In the genomic region with DNA sequence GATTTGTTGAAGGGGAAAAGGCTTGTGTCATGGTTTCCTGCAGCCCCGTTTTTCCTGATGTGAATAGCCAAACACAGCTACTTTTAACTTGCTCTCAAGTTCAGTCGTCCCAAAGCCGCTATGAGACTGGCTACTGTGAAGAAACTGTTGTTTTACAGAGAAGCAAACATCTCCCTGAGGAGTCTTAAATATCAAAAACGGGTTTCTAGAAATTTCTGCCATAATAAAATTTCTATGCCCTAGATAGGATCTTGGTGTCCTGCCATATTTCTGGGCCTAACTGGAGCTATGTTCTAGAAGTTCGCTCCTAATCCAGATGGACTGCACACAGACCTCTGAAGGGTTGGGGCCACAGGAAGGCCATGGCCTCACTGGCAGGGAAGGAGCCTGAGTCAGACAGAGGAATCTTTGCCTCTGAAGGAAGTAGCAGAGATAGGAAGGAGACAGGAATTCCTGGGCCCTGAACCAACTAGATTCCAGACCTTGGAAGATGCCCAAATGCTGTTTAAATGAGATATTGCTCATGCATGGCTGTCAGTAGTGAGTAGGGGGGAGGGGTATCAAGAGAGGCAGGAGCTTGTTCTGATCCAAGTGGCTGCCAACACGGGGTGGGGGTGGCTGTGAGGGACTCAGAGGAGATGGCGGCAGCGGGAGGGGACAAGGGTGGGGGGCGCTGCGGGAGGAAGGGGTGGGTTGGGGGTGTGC, we compare ENCODE assay signal across 8 mouse cellular contexts. TPM values are rescaled to one million over a fixed set of nuclear protein-coding genes. Genes with fewer than 3 reads are reported as not detected.
DNase-seq lines count a peak whose midpoint lies in the region; ATAC-seq and TF ChIP-seq lines count a peak whose summit lies in the region.

No protein-coding gene starts in this region.

- no peak overlapping the region for H3ac ChIP-seq in myocyte (ENCODE audit: control insufficient read depth, insufficient read length)

- TF ChIP-seq POLR2A in liver, adult 2 months (IDR thresholded peaks at IDR 0.05; ENCODE audit: extremely low read depth, insufficient read depth, low read length): no peak
- no peak for TF ChIP-seq POLR2A in myocyte (IDR thresholded peaks at IDR 0.05; ENCODE audit: insufficient read length, low read depth)

- no peak overlapping the region for H3K4me2 ChIP-seq in hindbrain, embryonic 15.5 days
- peak overlapping the region; percentile 87 for H3K4me2 ChIP-seq in myocyte (ENCODE audit: low read depth)

- DNase-seq in right cerebral cortex, postnatal 4 days: peak; percentile 47
- no peak for DNase-seq in right cerebral cortex, postnatal 14 days
- DNase-seq in gastrocnemius, adult 2 months: peak; percentile 74
- DNase-seq in liver, adult 2 months (ENCODE audit: extremely low read depth, low read depth, low spot score): peak; percentile 61
- no peak for DNase-seq in thymus, postnatal 36 days
- no peak for DNase-seq in cerebellum, adult 11 months

- peak; percentile 65 for ATAC-seq in hindbrain, embryonic 15.5 days (ENCODE audit: low FRiP score, low read depth)

- peak overlapping the region; percentile 80 for H3K27ac ChIP-seq in gastrocnemius, adult 2 months
- H3K27ac ChIP-seq in hindbrain, embryonic 15.5 days (replicated peaks): peak overlapping the region; percentile 84
- no peak overlapping the region for H3K27ac ChIP-seq in liver, adult 2 months (replicated peaks; ENCODE audit: insufficient read depth, low read depth, low read length)

- H3K79me2 ChIP-seq in liver, adult 2 months (ENCODE audit: control insufficient read depth, insufficient read depth, low read length): peaks cover 10% of the 10 kb centered on the region; the same call in 1 of the 2 replicates
- peaks cover 79% of the 10 kb centered on the region for H3K79me2 ChIP-seq in myocyte (ENCODE audit: control insufficient read depth, insufficient read depth)

- H3K9ac ChIP-seq in hindbrain, embryonic 15.5 days: no peak overlapping the region
- no peak overlapping the region for H3K9ac ChIP-seq in liver, adult 2 months (ENCODE audit: low read depth, low read length)

- H3K4me3 ChIP-seq in gastrocnemius, adult 2 months: peak overlapping the region; percentile 46
- no peak overlapping the region for H3K4me3 ChIP-seq in hindbrain, embryonic 15.5 days
- H3K4me3 ChIP-seq in liver, adult 2 months (ENCODE audit: insufficient read depth, low read depth, low read length): peak overlapping the region; percentile 29; the same call in 1 of the 2 replicates
- H3K4me3 ChIP-seq in myocyte: peak overlapping the region; percentile 16

- no peaks in the 10 kb centered on the region for H3K36me3 ChIP-seq in hindbrain, embryonic 15.5 days
- no peaks in the 10 kb centered on the region for H3K36me3 ChIP-seq in liver, adult 2 months (ENCODE audit: control insufficient read depth, insufficient read depth, low read length)
- no peaks in the 10 kb centered on the region for H3K36me3 ChIP-seq in myocyte (ENCODE audit: control insufficient read depth, insufficient read depth)

- 45% methylated on average over 10 of the region's 10 CpGs for WGBS in hindbrain, embryonic 15.5 days
- 61% methylated on average over 10 of the region's 10 CpGs for WGBS in liver, adult 2 months

- no peak for TF ChIP-seq CTCF in gastrocnemius, adult 2 months (IDR thresholded peaks at IDR 0.05)
- TF ChIP-seq CTCF in liver, adult 2 months (IDR thresholded peaks at IDR 0.05; ENCODE audit: low read depth, low read length): no peak

- no peaks in the 10 kb centered on the region for H3K9me3 ChIP-seq in hindbrain, embryonic 15.5 days

- H3K27me3 ChIP-seq in hindbrain, embryonic 15.5 days: no peaks in the 10 kb centered on the region
- H3K27me3 ChIP-seq in liver, adult 2 months (ENCODE audit: control insufficient read depth, insufficient read depth, low read length): no peaks in the 10 kb centered on the region
- no peaks in the 10 kb centered on the region for H3K27me3 ChIP-seq in myocyte (ENCODE audit: control insufficient read depth, insufficient read depth, insufficient read length)

- intact Hi-C loops in gastrocnemius, adult 2 months (cut with DNase I): loop anchor here (2.0 kb wide), 1 partner anchor 30 kb away; no protein-coding TSS in a partner anchor

- peaks cover 22% of the 10 kb centered on the region for H3K4me1 ChIP-seq in hindbrain, embryonic 15.5 days (replicated peaks)
- H3K4me1 ChIP-seq in liver, adult 2 months (ENCODE audit: control insufficient read depth, insufficient read depth, low read length): peaks cover 6% of the 10 kb centered on the region

TF ChIP-seq in myocyte, 11 proteins besides CTCF, POLR2A, EP300 and RAD21:
- no peak for TF ChIP-seq SRF (IDR thresholded peaks at IDR 0.05; ENCODE audit: control insufficient read depth, insufficient read length, low read depth)
- no peak for TF ChIP-seq TCF3 (IDR thresholded peaks at IDR 0.05; ENCODE audit: insufficient read length, low read depth)
- no peak for TF ChIP-seq TCF12 (IDR thresholded peaks at IDR 0.05; ENCODE audit: insufficient read depth, poor library complexity, severe bottlenecking)
- no peak for TF ChIP-seq USF1 (IDR thresholded peaks at IDR 0.05; ENCODE audit: low read depth)

RNA-seq across cellular contexts. Expression of a gene that starts 31.3 kb away (rescaled TPM):
- total RNA-seq in gastrocnemius, adult 2 months (2021): 10 to 100 TPM in 1 of 2 experiments, 1 to 10 TPM in 1; 5.4 to 14.2 TPM
- 1.7 and 2.0 TPM in 2 replicates for polyA plus RNA-seq in hindbrain, embryonic 15.5 days (2015; fragmentation: Nextera tagmentation; extraction: Ambion mirVana)
- total RNA-seq in liver, adult 2 months (2014; rRNA removed): 2.5 and 5.3 TPM in 2 replicates
- polyA plus RNA-seq in liver, adult 2 months (2012; rRNA removed): 5.1 and 5.8 TPM in 2 replicates
- polyA plus RNA-seq in myocyte (2012; fragmentation: generic; extraction: Trizol): 16.6 TPM

RNA-seq across cellular contexts. Expression of a gene that starts 39.6 kb away (rescaled TPM):
- total RNA-seq in gastrocnemius, adult 2 months (2021): not detected
- 0.49 TPM in 1 of 2 replicates, not detected in the other for polyA plus RNA-seq in hindbrain, embryonic 15.5 days (2015; fragmentation: Nextera tagmentation; extraction: Ambion mirVana)
- total RNA-seq in liver, adult 2 months (2014; rRNA removed): not detected in 2 replicates
- not detected in 2 replicates for polyA plus RNA-seq in liver, adult 2 months (2012; rRNA removed)
- not detected for polyA plus RNA-seq in myocyte (2012; fragmentation: generic; extraction: Trizol)

Comparison
In these comparisons a context has a peak if more than half of its experiments do, and no peak if none do; other contexts are left out.
1. DNase-seq: peak in right cerebral cortex, postnatal 4 days (single experiment), gastrocnemius, adult 2 months (single experiment) and liver, adult 2 months (single experiment); none in right cerebral cortex, postnatal 14 days (single experiment), thymus, postnatal 36 days (0 of 2) and cerebellum, adult 11 months (single experiment).